Mouse (Mus musculus): ENCODE data around the gene St3gal3. TPM values are rescaled to one million over a fixed set of nuclear protein-coding genes. Genes with fewer than 3 reads are reported as not detected.

Gene St3gal3
- polyA plus RNA-seq, 1 experiment = 8.9 TPM

DNA sequence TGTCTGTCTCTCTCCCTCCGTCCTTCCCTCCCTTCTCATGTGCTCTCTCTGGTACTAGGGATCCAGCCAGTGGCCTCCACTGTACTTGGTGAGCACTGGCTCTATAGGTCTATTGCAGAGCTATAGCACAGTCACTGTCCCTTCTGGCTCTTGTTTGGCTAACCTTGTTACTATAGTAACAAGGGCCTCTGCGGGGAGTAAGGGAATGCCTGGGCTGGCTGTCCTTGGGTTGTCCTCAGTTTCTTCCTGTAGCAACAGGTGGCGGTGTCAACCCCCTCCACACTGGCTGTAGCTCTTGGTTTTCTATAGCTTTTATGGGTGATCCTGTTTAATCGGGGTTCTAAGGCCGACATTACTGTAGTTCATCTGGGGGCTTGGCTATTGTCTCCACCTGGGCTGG, 115.5 kb downstream of the St3gal3 start:
- Histone ChIP-seq H3K4me1 (ENCODE audit: control insufficient read depth, insufficient read depth, insufficient read length) (no peaks in the 10 kb centered on the region), H3K27ac (ENCODE audit: insufficient read depth, low read length) (no peak overlapping the region), H3K27me3 (ENCODE audit: control insufficient read depth, insufficient read depth, low read length) (no peaks in the 10 kb centered on the region), H3K4me3 (ENCODE audit: extremely low read depth, insufficient read depth, insufficient read length) (no peak overlapping the region), H3K36me3 (ENCODE audit: control insufficient read depth, insufficient read depth, low read length) (no peaks in the 10 kb centered on the region; the same call in 1 of the 2 replicates)
- 92% methylated on average over 5 of the region's 5 CpGs for WGBS
- no peak for DNase-seq (ENCODE audit: low read depth in 1 of 2, low spot score in 2 of 2)
- TF ChIP-seq POLR2A (IDR thresholded peaks at IDR 0.05; ENCODE audit: low read depth, low read length) = no peak

DNA sequence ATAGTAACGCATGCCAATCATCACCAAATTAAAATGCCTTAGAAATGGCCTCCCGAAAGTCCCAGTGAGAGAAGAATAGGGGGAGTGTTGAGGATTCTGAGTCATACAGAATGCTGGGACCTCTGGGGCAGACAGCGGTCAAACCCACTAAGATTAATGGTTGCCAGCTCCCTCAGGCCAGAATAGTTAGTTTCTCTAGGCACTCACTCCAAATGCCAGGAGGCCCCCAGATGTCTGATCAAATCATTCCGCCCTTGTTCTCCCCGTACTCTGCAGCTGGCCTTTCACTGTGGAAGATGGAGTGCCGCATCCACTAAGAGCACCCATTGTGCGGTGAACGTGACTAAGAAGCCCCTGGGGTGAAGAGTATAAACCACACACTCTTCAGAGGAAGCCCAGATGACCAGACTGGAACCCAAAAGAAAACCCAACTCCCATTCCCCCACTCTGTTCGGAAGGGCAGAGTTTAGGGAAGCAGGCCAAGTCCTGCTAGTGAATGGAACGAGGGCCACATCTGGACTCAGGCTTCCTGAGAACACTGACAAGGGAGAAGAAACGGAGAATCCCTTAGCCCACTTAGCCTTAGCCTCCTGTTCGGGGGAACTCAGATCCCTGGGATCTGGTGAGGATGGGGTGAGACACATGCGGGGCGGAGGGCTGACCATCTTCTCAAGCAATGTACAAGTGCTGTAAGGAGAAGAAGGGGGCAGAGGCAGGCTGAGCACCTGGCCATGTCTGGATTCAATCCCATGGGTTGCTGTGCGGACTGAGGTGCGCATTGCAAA, 117.5 kb downstream of the St3gal3 start:
- H3K27me3 ChIP-seq (ENCODE audit: control insufficient read depth, insufficient read depth, low read length) = no peaks in the 10 kb centered on the region
- H3K4me1 ChIP-seq (ENCODE audit: control insufficient read depth, insufficient read depth, insufficient read length) = no peaks in the 10 kb centered on the region
- WGBS = 92% methylated on average over 16 of the region's 16 CpGs
- no peak overlapping the region for H3K4me3 ChIP-seq (ENCODE audit: extremely low read depth, insufficient read depth, insufficient read length)
- H3K36me3 ChIP-seq (ENCODE audit: control insufficient read depth, insufficient read depth, low read length) = no peaks in the 10 kb centered on the region
- no peak for DNase-seq (ENCODE audit: low read depth in 1 of 2, low spot score in 2 of 2)
- TF ChIP-seq CTCF (IDR thresholded peaks at IDR 0.05; ENCODE audit: extremely low read depth, insufficient read depth, insufficient read length, insufficient replicate concordance) (no peak), POLR2A (IDR thresholded peaks at IDR 0.05; ENCODE audit: low read depth, low read length) (no peak)
- no peak overlapping the region for H3K27ac ChIP-seq (ENCODE audit: insufficient read depth, low read length)

DNA sequence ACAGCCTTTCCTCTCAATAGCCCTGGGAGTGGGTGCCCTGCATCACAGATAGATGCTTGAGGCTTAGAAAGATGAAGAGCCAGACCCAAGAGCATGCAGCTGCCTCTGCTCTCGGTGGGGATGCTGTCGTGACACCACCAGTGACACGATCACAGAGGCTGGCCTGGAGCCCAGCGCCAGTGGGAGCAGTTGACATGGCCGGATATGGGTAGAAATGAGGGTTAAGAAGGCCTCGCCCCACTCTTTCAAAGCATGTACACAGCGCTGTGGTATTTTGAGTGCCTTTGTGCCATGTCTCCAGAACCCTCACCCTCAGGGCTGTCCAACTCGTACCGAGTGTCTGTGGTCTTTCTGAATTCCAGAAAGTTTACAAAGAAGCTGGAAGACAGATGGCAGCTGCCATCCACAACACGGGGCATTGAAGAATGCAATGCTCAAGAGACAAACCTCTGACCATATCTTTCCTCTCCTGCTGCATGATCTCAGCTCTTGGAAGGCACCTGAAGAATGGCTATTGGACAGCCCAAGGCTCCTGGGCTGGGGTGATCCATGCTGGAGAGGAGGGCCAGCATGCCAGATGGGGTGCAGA, 118.3 kb downstream of the St3gal3 start:
- Histone ChIP-seq H3K27me3 (ENCODE audit: control insufficient read depth, insufficient read depth, low read length) (no peaks in the 10 kb centered on the region), H3K27ac (ENCODE audit: insufficient read depth, low read length) (no peak overlapping the region), H3K4me1 (ENCODE audit: control insufficient read depth, insufficient read depth, insufficient read length) (no peaks in the 10 kb centered on the region), H3K4me3 (ENCODE audit: extremely low read depth, insufficient read depth, insufficient read length) (no peak overlapping the region), H3K36me3 (ENCODE audit: control insufficient read depth, insufficient read depth, low read length) (no peaks in the 10 kb centered on the region)
- no peak for DNase-seq (ENCODE audit: low read depth in 1 of 2, low spot score in 2 of 2)
- WGBS = 90% methylated on average over 10 of the region's 10 CpGs
- TF ChIP-seq CTCF (IDR thresholded peaks at IDR 0.05; ENCODE audit: extremely low read depth, insufficient read depth, insufficient read length, insufficient replicate concordance) (no peak), POLR2A (IDR thresholded peaks at IDR 0.05; ENCODE audit: low read depth, low read length) (no peak)

DNA sequence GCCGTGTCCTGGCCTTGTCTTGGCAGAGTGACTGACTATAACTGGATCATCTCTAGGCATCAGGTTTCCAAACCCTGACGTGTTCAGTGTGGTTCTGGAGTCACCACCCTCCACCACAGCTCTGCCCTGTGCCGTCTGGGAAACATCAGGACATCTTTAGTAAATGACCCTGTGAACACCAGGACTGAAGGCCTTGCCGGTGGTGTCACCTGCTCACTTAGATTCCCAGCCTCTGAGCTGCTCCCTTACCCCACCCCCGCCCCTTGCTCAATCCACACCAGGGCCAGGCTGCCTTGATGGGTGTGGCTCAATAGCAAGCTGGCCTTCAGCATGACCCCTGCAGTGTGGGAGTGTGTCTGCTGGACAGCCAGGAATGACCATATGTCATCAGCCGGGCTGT, 119.1 kb downstream of the St3gal3 start:
- no peak overlapping the region for H3K4me3 ChIP-seq (ENCODE audit: extremely low read depth, insufficient read depth, insufficient read length)
- H3K27me3 ChIP-seq (ENCODE audit: control insufficient read depth, insufficient read depth, low read length) = no peaks in the 10 kb centered on the region
- H3K36me3 ChIP-seq (ENCODE audit: control insufficient read depth, insufficient read depth, low read length) = no peaks in the 10 kb centered on the region
- no peak overlapping the region for H3K27ac ChIP-seq (ENCODE audit: insufficient read depth, low read length)
- WGBS = 85% methylated on average over 6 of the region's 6 CpGs
- TF ChIP-seq POLR2A (IDR thresholded peaks at IDR 0.05; ENCODE audit: low read depth, low read length) (no peak), CTCF (IDR thresholded peaks at IDR 0.05; ENCODE audit: extremely low read depth, insufficient read depth, insufficient read length, insufficient replicate concordance) (no peak)
- DNase-seq (ENCODE audit: low read depth in 1 of 2, low spot score in 2 of 2) = no peak
- H3K4me1 ChIP-seq (ENCODE audit: control insufficient read depth, insufficient read depth, insufficient read length) = no peaks in the 10 kb centered on the region

DNA sequence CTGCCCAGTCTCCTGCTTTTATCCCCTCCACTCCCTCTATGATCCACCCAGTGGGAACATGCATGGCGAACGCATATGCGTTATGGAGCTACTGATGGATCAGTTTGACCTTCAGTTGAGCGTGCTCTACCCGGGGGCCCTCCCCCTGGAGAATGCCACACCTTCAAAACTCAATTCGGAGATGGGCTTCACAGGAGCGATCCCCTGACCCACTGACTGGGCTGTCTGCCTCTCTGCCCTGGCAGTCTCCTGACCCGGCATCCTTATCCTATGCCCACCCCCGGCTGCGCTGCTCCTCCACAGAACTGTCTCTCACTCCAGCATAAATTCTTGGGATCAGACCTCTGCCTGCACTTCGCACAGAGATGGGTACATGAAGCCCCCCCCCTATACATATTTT, 119.6 kb downstream of the St3gal3 start:
- Histone ChIP-seq H3K36me3 (ENCODE audit: control insufficient read depth, insufficient read depth, low read length) (no peaks in the 10 kb centered on the region), H3K27me3 (ENCODE audit: control insufficient read depth, insufficient read depth, low read length) (no peaks in the 10 kb centered on the region), H3K27ac (ENCODE audit: insufficient read depth, low read length) (no peak overlapping the region), H3K4me3 (ENCODE audit: extremely low read depth, insufficient read depth, insufficient read length) (no peak overlapping the region), H3K4me1 (ENCODE audit: control insufficient read depth, insufficient read depth, insufficient read length) (no peaks in the 10 kb centered on the region)
- DNase-seq (ENCODE audit: low read depth in 1 of 2, low spot score in 2 of 2) = no peak
- TF ChIP-seq CTCF (IDR thresholded peaks at IDR 0.05; ENCODE audit: extremely low read depth, insufficient read depth, insufficient read length, insufficient replicate concordance) (no peak), POLR2A (IDR thresholded peaks at IDR 0.05; ENCODE audit: low read depth, low read length) (no peak)
- 99% methylated on average over 11 of the region's 11 CpGs for WGBS

DNA sequence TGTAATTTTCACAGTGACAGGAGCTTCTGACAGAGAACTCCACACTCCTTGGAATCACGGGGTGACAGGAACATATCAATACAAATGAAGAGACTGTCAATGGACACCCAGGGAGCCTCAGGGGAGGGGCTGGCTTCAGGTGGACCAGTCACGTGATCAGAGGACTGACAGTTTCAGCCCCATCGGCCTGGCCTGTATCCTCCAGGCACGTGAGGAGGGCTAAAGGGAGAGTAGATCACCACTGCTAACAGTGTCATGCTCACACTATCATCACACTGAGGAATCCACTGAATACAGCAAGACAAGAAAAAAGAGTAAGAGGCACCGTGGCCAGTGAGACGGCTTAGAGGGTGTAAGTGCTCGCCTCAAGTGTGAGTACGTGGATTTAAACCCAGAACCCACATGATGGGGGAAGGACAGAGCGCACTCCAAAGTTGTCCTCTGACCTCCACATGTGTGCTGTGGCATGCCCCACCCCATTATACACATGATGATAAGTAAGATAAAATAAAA, 124.0 kb downstream of the St3gal3 start:
- Histone ChIP-seq H3K36me3 (ENCODE audit: control insufficient read depth, insufficient read depth, low read length) (no peaks in the 10 kb centered on the region), H3K4me3 (ENCODE audit: extremely low read depth, insufficient read depth, insufficient read length) (no peak overlapping the region), H3K27ac (ENCODE audit: insufficient read depth, low read length) (no peak overlapping the region), H3K4me1 (ENCODE audit: control insufficient read depth, insufficient read depth, insufficient read length) (no peaks in the 10 kb centered on the region), H3K27me3 (ENCODE audit: control insufficient read depth, insufficient read depth, low read length) (no peaks in the 10 kb centered on the region)
- TF ChIP-seq CTCF (IDR thresholded peaks at IDR 0.05; ENCODE audit: extremely low read depth, insufficient read depth, insufficient read length, insufficient replicate concordance) (no peak), POLR2A (IDR thresholded peaks at IDR 0.05; ENCODE audit: low read depth, low read length) (no peak)
- DNase-seq (ENCODE audit: low read depth in 1 of 2, low spot score in 2 of 2) = no peak
- 94% methylated on average over 9 of the region's 9 CpGs for WGBS
